Mouse (Mus musculus): ENCODE measurements around the gene Map4k2.

Map4k2 gene

DNA sequence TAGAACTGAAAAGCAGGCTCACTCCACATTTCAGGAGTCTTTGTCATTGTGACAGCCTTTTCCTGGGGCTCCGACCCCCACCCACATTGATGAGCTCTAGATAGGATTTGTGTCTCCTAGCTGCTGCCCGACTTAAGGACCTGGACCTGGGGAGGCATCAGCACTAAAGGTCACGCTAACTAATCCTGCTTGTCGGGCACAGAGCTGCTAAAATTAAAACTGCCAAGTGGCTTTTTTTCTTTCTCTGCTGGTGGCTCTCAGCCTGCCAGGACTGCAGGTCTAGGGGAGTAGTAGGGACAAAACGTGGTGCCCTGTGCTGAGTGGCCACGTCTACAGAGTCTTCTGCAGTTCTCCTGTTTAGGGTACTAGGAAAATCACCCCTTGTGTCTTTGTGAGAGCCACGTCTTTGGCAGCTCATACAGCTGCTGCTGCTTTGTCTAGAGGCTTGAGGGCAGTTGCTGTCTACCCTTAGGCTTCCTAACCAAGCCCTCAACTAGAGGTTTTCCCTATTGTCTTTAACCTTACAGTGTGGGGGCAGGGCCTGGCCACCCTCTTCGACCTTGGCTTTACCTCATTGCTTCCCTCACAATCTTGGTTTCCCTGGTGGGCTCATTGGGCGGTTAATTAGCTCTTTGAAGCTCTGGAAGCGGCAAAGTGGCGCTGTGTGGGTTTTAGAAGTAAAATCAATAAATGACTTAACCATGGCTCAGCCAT is 36.5 kb downstream of the Map4k2 start:
- no peak for DNase-seq (ENCODE audit: low read depth, low spot score)

DNA sequence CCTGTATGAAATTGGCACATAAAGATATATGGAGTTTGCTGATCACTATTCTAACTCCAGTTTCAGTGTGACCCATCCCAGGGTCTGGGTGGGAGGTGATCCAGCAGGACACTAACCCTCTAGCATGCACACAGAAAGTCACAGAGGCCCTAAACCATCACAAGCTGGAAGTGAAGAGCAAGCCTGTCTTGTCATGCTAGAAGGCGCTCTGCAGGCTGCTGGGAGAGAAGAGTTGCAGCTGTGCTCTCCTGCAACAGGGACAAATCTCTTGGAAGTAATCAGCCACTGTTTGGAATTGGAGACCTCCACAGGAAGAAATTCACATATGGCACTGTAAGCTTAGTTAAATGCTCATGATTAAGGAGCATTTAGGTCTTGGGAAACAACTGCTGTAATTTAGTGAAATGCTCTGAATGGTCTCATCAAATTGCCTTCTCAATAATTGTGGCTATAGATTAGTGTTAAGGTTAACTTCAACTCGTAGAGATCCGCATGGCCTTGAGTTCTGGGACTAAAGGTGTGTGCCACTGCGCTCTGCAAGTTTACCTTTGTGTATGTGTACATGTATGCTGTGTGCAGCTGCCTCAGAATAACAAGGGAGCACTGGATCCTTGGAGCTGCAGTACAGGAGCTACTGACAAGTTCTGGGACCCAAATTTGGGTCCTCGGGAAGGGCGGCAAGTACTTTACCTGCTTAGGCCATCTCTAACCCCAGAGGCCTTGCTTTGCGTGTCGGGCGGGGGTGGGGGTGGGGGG is 39.7 kb downstream of the Map4k2 start:
- DNase-seq (ENCODE audit: low read depth, low spot score): no peak

DNA sequence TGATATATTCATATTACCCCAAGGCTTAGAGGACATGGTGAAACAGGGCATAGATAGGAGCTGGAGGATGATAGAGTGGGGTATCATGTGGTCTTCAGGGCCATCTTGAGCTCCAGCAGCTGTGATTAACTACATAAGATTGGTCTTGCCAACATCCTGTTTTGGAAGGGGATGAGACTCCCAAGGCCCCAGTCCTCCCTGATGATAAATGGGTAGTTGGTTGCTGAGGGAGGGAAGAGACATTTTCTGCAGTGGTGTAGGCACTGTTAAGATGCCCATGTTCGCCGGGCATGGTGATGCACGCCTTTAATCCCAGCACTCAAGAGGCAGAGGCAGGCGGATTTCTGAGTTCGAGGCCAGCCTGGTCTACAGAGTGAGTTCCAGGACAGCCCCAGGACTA is 40.3 kb downstream of the Map4k2 start:
- no peak for DNase-seq (ENCODE audit: low read depth, low spot score)

DNA sequence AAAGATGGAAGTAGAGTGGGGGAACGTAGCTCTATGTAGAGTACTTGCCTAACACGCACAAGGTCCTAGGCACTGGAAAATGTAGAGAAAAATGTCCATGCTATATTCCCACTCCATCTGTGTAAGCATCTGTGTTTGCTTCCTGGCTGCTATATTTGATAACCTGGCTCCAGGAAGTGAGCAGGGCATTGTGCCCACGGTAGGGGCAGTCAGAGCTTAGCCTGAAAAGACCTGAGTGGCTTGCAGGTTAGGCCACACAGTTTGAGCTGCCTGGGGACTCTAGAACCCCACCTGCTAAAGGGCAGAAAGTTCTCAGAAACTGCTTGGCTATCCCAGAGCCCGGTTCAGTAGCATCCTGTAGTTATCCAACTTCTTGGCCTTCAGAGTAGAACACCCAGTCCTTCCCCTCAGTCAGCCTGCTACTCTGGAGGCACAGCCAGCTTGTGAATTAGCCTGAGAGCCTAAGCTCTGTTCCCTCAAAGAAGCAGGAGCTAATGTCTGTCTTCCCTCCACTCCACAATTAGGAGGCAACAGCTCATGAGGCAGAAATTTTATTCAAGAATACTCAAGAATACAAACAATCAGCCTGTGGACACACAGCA is 41.5 kb downstream of the Map4k2 start:
- no peak for DNase-seq (ENCODE audit: low read depth, low spot score)

DNA sequence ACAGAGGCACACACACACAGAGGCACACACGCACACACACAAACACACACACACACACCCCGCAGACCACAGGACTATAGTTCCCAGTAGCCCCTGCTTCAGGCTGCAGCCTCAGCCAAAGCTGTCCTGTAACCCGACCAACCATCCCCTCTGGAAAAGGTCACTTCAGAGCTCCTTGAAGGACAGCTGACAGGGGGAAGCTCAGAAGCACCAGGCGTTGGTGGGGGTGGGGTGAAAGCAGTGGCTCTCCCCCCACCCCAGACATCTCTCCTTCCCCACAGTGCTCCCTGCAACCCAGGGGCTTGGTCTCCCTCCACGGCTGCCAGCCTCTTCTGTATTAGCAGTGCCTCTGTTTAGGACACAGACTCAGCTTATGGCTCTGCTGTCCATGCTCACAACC is 42.5 kb downstream of the Map4k2 start:
- no peak for DNase-seq (ENCODE audit: low read depth, low spot score)

DNA sequence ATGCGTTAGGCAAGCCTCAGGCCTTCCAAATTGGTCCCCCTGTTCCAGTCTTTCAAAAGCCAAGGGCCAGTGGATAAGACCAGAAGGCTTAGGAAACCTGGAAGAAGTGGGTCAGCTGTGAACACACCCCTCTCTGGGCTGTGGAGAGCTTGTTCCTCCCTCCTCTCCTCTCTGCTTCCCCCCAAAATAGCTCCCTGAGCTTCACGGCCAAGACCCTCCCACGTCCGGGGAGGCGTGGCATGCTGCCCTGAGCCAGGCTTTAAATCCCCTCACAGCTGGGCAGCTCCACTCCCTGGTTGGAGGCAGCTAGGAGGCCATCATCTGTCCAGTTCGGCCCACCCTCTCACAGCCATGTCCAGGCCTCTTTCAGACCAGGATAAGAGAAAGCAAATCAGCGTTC is 43.2 kb downstream of the Map4k2 start, which contains the start of gene Pygm:
Pygm (plus strand) TSS at position 272 of the 400 bp plus-strand sequence.
- no peak for DNase-seq (ENCODE audit: low read depth, low spot score)

DNA sequence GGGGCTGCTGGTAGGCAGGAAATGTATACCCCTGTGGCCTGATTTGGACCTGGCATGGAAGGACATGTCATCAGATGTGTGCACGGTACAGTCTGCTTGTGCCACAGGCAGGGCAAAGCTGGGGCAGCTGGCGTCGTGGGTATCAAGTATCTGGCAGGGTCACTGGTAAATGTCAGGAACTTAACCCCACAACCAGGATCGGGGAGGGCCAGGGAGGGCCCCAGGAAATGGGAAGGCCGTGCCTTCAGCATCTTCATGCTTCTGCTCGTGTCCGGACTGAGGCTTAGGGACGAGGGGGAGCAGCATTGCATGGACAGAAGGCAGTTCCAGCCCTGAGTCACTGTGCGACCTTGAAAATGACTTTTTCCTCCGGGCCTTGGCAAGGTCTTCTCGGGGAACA is 44.0 kb downstream of the Map4k2 start:
- DNase-seq (ENCODE audit: low read depth, low spot score): no peak

DNA sequence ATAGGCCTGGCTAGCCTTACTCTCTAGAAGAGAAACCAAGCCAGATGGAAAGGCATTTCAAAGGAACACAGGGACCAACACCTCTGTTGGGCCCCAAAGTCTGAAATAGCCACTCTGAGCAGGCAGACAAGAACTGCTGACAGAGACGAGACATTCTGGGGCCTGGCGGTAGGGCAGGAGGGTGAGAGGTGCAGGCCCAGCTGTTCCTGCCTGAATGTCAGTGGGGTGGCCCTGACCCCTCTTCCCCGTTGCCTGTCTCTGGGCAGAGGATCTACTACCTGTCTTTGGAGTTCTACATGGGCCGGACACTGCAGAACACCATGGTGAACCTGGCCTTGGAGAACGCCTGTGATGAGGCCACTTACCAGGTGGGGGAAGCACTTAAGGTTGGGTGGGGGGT is 44.5 kb downstream of the Map4k2 start:
- no peak for DNase-seq (ENCODE audit: low read depth, low spot score)

DNA sequence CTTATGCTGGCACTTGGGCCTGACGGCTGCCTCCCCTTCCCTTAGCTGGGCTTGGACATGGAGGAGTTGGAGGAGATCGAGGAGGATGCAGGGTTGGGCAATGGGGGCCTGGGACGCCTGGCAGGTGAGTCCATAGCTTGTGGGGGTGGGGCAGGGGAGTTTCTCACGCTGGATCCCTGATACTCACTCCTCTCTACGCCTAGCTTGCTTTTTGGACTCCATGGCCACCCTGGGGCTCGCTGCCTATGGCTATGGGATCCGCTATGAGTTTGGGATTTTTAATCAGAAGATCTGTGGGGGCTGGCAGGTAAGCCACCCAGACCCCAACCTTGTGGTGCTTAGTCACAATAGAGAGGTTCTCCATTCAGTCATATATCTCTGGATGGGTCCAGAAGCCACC is 44.9 kb downstream of the Map4k2 start:
- no peak for DNase-seq (ENCODE audit: low read depth, low spot score)

DNA sequence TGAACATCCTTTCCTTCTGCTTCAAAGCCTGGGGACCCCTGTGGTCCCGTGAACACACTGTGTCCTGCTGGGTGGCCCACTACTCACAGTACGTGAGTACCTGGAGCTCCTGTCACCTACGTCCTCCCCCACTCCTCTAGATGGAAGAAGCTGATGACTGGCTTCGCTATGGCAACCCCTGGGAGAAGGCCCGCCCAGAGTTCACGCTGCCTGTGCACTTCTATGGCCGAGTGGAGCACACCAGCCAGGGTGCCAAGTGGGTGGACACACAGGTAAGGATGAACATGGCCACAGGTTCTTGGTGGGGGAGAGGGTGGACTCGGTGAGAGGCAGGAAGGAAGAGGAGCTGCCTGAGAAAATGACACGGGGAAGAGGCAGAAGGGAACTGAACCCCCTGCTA is 45.3 kb downstream of the Map4k2 start:
- DNase-seq (ENCODE audit: low read depth, low spot score): no peak

DNA sequence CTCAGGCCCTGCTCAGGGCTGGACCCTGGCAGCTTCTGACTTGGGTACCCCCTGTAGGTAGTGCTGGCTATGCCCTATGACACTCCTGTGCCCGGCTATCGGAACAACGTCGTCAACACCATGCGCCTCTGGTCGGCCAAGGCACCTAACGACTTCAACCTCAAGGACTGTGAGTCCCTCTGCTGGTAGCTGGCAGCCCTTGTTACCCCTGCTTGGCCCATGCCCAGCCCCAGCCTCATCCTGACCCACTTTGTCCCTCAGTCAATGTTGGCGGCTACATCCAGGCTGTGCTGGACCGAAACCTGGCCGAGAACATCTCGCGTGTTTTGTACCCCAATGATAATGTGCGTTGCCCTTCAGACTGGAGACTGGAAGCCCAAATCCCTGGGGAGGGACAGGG is 47.1 kb downstream of the Map4k2 start:
- DNase-seq (ENCODE audit: low read depth, low spot score): no peak

DNA sequence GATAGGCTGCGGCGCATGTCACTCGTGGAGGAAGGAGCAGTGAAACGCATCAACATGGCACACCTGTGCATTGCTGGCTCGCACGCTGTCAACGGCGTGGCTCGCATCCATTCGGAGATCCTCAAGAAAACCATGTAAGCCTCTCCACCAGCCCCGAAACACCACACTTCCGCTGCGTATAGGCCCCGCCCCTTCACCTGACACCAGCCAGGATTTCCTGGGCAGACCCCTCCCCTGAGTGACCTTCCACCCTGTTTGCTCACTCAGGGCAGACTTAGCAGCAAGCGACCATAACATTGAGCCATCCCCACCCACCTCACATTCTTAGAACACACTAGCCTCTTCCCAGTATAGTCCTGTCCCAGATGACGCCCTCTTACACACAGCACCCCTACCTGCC is 48.9 kb downstream of the Map4k2 start:
- no peak for DNase-seq (ENCODE audit: low read depth, low spot score)

DNA sequence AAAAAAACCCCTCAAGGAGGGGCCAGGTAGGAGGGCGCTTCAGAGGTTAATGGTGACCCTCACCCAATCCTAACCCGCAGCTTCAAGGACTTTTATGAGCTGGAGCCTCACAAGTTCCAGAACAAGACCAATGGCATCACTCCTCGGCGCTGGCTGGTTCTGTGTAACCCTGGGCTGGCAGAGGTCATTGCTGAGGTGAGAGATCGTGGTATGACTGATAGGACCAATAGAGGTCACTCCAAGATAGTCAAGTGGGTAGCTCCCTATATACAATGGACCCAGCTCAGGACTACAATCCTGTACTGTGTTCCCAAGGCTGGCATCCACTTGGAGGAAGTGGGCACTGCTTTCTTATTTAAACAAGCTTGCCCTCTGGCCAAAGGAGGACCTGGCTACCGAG is 49.3 kb downstream of the Map4k2 start:
- DNase-seq (ENCODE audit: low read depth, low spot score): no peak

DNA sequence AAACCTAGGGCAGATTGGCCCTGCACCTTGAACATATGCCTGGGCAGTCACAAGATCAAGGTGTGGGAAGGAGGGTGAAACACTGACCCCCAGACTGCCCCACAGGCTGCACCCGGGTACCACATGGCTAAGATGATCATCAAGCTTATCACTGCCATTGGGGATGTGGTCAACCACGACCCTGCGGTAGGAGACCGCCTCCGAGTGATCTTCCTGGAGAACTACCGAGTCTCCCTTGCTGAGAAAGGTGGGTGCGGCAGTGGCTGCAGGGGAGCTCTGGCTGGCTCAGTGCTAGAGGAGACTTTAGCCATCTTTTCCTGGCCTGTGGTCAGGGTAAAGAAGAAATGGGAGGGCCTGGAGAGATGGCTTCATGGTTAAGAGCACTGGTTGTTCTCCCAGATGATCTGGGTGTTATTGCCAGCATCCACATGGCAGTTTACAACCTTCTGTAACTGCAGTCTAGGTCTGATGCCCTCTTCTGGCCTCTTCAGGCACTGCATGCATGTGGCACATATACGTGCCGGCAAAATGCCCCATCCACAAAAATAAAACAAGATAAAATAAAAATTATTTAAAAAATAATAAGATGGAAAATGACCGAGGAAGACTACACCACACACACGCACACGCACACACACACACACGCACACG is 51.9 kb downstream of the Map4k2 start:
- no peak for DNase-seq (ENCODE audit: low read depth, low spot score)

DNA sequence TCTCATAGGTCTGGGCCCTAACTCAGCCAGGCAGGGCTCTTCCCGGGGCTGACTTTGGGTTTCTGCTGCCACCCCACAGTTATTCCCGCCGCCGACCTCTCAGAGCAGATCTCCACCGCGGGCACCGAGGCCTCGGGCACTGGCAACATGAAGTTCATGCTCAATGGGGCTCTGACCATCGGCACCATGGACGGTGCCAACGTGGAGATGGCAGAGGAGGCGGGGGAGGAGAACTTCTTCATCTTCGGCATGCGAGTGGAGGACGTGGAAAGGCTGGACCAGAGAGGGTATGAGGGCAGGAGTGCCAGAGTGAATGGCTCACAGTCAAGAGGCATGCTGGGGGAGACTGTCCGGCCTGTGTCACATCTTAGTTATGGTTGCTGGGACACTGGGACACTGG is 52.7 kb downstream of the Map4k2 start:
- DNase-seq (ENCODE audit: low read depth, low spot score): no peak

DNA sequence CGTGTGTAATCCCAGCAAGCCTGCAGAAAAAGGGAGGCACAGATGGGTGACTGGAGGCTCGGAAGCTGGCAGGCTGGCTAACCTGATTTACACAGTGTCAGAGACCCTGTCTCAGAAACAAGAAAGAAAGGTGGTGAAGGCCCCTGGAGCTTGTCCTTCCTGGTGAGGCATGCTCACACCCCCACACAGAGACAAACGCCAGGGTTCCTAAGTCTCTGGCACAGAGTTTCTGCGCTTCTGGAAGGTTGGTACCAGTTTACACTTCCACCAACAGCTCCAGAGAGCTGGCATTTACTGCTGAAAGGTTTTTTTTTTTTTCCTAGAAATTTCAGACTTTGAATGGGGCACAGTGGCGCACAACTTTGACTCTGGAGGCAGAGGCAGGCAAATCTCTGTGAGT is 55.3 kb downstream of the Map4k2 start:
- no peak for DNase-seq (ENCODE audit: low read depth, low spot score)

DNA sequence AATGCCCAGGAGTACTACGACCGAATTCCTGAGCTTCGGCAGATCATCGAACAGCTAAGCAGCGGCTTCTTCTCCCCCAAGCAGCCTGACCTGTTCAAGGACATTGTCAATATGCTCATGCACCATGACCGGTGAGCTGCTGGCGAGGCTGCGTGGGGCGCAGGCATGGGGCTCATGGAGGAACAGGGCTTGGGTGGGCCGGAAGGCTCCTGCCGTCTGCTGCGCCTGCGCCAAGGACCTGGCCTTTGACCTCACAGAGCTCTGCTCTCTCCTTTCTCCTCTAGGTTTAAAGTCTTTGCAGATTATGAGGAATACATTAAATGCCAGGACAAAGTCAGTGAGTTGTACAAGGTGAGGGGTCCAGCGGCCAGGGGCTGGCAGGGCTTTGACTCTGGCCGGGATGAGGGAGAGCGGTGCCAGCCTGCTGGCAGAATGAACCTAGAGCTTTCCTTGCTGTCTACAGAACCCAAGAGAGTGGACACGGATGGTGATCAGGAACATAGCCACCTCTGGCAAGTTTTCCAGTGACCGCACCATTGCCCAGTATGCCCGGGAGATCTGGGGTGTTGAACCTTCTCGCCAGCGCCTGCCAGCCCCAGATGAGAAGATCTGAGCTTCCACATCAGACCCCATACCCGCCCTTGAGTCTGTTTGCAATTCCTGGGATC is 56.8 kb downstream of the Map4k2 start:
- no peak for DNase-seq (ENCODE audit: low read depth, low spot score)

DNA sequence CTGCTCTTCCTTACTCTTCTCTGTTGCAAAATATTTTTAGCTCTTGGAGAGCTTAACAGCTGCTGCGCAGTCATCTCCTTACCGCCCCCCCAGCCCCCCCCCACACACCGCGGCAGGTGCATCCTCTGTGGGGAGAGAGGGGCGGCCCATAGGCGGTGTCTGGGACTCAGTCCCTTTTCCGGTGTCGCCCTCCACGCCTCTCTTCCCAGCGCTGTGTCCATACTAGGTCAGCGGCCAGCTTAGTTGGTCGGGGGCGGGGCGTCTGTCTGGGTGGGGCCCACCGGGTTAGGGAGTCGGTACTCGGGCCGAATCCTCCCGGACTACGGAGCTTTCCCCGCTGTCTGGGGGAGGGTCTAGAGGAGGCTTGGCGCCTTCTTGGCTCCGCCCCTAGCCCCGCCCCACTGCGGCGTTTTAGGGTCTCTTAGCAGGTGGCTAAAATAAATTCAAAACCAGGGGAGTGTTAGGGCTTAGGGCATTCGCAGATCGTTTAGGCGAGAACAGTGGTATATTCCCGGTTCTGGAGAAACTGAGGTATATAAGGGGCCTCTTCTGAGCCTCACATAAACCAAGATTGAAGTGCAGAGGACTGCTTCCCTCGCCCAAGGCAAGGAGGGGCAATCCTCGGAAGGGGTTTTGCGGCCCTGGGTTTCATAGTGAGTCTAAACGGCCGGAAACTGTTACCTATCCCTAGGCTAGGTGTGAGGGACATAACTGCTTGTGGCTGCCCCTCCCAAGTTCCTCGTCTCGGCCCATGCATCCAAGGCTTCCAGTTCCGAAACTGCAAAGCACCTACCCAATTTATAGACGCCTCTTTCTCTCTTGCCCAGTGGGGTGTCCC is 57.7 kb downstream of the Map4k2 start:
- no peak for DNase-seq (ENCODE audit: low read depth, low spot score)

DNA sequence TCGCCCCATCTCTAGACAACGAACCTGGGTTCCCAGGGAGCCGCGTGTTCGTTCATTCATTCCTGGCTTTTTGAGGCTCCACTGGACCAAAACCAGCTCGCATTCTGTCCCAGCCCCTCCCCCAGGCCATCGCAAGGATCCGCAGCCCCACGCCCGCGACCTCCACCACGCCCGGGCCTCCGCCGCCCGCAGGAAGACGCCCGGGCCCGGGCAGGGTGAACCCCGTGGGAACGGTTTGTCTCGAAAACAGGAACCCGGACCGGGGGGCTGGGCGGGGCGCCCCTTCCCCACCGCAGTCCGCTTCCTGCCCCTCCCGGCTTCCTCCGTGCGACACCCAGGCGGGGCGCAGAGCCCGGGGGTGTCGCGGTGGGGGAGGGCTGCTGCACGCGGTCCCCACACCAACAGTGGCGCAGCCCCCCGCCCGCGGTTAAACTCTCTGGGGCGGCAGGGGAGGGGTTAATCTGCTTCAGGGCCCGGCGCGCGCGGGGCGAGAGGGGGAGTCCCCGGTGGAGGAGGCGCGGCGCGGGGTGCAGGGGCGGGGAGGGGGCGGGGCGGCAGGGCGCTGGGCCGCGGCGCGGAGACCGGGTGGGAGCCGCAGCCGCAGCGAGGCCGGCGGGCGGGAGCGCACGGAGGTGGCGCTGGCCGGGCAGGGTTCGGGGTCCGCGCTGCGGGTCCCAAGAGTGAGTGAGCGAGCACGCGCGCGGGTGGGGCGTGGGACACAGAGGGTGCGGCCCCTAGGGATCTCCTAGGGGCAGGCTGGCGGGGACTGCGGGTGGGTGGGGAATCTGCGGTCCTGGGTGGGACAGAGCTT is 58.6 kb downstream of the Map4k2 start, which contains the start of gene Rasgrp2:
Rasgrp2 (plus strand) TSS at position 56 of the 811 bp plus-strand sequence.
- DNase-seq (ENCODE audit: low read depth, low spot score): no peak
